Mouse (Mus musculus) R1 (cell line): ENCODE measurements around the gene Triml1.

ENCODE experiments used
- DNase-seq: peaks from one replicate; pipeline ENCODE4 v3.0.0-alpha.2; 2018; ENCODE audit warnings: low read depth, low spot score

The Triml1 gene

GRCm38 (mm10) chr8:43141386-43141785 lies at the start of gene Triml1:
TSS of gene Triml1 (minus strand) at chr8:43141486.
- no peak for DNase-seq

GRCm38 (mm10) chr8:43182281-43182680 lies 41.0 kb upstream of the Triml1 start:
- DNase-seq, result peak; percentile 66

- DNase-seq, result peak; percentile 98
Measured at GRCm38 (mm10) chr8:43180054-43180690, 38.9 kb upstream of the Triml1 start, which contains the start of gene Triml2. TSS of gene Triml2 (plus strand) at chr8:43180541.

- DNase-seq, result no peak
Measured at GRCm38 (mm10) chr8:43179189-43179588, 37.9 kb upstream of the Triml1 start.

DNA sequence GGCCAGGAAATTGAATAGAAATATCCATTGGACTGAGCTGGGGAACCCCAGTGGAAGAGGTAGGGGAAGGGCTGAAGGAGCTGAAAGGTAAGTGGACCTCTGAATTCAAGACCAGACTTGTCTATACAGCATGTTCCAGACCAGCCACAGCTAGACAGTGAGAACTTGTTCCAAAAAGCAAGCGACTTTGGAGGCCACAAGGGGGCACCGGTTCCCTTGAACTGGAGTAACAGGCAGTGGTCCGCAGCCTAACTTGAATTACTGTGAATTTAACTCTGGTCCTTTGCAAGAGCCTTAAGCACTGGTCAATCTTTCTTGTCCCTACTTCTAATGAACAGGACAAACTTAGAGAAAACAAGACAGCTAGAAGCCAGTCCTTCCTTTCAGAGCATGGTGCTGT lies 37.0 kb upstream of the Triml1 start:
- no peak for DNase-seq

DNA sequence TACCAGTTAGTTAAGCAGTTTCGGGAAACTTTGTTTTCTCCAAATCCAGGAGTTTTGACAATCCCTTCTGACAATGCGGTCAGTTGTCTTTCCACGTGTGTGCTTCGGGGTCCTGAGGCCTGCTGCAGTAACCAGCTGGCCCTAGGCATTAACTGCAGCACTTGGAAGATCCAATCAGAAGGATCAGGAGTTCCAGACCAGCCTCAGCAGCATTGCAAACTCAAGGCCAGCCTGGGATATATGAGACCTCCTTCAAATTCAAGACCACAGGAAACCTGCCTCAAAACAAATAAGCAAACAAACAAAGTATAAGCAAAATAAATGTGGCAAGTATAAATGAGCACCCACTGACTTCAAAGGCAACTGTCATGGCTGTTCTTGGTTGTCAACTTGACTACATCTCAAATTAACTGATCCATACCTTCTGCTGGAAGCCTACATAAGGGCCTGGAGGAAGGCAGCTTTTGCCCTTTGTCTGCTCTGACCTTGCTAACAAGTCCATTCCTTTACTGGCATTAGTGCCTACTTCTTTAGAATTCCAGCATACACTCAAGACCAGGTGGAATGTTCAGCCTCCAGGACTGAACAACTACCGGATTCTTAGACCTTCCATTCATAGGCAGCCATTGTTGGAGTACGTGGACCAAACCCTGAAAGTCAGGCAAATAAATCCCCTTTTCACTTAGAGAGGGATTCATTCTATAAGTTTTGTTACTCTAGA lies 35.6 kb upstream of the Triml1 start:
- DNase-seq, result peak; percentile 67

DNA sequence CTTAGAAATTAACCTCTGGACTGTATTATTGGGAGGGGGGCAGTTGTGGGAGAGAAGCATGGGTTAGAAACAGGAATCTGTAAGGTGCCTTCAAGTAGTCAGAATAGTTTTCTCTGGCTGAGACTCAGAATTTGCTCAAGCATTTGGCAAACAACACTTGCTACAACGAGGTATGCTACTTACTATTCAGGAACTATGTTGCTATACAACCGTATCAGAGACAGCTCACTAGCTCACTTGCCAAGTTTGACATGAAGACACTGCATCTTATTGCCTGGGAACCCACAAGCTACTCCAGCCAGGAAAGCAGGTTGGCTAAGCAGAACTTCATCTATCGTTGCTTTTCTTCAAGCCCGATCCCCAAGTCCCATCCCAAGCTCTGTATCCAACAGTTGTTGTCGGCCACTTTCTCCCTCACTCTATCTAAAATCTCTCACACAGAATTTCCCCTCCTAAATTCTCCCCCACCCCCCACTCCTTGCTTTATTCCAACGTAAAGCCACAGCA lies 28.0 kb upstream of the Triml1 start:
- no peak for DNase-seq

GRCm38 (mm10) chr8:43168083-43168482 lies 26.8 kb upstream of the Triml1 start:
- no peak for DNase-seq

DNA sequence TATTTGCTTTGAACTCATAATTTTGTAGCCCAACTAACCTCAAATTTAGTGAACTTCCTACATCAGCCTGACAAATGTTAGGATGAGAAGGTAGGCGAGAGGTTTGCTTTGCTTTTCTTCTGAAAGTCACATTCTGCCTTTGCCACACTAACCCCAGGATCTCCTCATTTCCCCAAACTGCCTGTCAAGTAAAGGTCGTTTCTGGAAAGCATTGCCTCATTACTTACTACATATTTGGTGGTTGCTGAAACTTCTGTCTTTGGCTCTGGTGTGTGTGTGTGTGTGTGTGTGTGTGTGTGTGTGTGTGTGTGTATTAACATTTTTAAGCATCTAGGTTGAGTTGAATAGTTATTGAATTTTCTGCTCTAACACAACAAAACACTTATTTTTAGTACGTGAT lies 23.2 kb upstream of the Triml1 start:
- no peak for DNase-seq

DNA sequence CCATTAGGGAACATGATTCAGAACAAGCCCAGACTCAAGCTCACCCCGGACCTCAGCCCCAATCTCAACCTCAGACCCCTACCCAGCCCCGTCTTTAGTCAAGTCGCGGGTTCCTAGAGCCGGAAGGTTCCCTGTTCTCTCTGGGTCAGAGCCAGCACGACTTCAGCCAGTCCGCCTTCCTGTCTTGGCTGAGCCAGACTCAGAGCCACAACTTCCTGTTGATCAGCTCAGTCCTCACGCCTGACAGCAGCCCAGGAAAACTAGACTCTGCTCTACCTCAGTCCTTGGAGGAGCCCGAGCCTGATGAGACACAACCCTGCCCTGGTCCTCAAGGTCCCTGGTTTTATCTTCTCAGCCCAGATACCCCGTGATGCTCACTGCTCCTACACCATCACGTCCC lies 22.0 kb upstream of the Triml1 start:
- DNase-seq, result no peak

DNA sequence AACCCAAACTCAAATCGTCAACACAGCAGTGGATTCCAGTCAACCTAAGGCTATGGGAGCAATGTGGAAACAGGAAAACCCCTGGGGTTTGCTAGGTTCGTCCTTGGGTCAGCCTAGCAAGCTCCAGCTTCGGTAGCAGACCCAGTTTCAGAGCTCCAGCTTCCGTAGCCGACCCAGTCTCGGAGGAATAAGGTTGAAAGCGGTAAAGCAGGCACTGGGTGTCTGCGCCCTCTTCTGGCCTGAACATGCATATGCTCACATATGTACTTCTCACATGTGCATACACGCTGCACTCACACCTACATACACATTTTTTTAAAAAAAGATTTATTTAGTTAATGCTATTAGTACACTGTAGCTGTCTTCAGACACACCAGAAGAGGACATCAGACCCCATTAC lies 8.0 kb upstream of the Triml1 start:
- DNase-seq, result peak; percentile 77

DNA sequence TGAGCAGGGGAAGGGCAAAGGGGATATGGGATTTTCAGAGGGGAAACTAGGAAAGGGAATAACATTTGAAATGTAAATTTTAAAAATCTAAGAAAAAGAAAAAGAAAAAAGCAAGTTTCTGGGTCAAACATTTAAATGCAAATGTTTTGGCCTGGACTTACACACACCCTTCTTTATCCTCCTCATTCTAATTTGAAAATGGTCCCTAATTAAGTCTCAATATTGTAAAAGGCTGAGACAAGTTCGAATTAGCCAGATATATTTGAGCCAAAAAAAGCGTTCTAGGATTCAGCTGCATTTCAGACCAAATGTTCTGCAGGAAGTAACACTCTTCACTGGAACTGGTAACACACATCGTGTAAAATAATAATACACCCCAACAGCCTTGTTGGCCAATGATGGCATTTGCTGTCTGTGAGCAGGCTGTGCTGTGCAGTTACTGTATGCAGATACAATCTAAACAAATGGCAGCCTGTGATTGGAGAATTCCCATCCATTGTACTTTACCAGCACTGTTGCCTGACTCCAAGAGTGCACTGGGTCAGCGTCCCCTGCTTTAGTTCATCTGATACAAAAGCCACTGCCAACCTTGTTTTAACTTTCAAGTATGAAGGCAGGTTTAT lies 30.0 kb downstream of the Triml1 start:
- DNase-seq, result no peak
